Mouse (Mus musculus): ENCODE measurements at regions not wholly inside any gene's neighbourhood (a gene's known extent, or its start where the extent isn't known, plus 50 kb on each side); places are given as distances from the start of the nearest gene placed in this dataset.

DNA sequence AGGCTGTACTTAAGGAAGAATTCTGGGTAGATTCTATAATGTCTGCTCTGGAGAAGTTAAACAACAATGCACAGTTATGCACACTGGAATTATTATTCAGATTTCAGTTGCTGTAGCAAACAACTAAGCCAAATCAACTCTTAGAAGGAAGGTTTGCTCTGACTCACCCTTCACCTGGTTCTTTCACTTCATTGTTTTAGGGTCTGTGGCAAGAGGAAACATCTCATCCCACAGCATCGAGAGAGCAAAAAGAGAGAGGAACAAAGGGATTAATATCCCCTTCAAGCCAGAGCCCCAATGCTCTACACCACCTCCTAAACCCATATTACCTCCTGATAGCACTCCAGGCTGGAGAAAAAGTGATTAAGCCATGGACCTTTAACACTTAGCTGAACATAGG, 373.4 kb upstream of the Meis1 start:
- no peaks in the 10 kb centered on the region for H3K4me1 ChIP-seq
- no peak overlapping the region for H3K9ac ChIP-seq
- 75% methylated on average over 1 of the region's 1 CpGs for WGBS
- no peak overlapping the region for H3K4me2 ChIP-seq
- no peaks in the 10 kb centered on the region for H3K36me3 ChIP-seq
- ATAC-seq (ENCODE audit: insufficient read depth, low FRiP score, low read depth), result no peak
- no peaks in the 10 kb centered on the region for H3K9me3 ChIP-seq
- no peak overlapping the region for H3K27ac ChIP-seq
- H3K27me3 ChIP-seq (replicated peaks), result no peaks in the 10 kb centered on the region
- H3K4me3 ChIP-seq (replicated peaks), result no peak overlapping the region

DNA sequence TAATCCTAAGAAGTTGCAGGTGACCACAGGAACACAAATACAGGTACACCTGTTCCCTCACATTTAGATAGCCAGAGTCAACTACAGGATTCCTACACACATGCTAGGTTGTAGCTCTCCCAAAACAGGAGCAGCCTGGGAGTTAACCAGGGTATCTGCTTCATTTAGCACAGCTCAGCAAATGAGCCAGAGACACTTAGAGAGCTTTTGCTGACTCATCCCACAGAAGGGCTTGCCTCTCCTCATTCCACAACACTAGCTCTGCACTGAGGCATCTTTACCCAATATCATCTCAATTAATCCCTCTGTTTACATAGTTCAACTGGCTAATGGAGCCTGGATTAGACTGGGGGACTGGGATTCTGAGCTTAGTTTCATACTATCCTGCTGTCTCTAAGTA, 375.6 kb upstream of the Meis1 start:
- Histone ChIP-seq H3K9ac (no peak overlapping the region), H3K4me1 (no peaks in the 10 kb centered on the region), H3K27ac (no peak overlapping the region), H3K9me3 (no peaks in the 10 kb centered on the region), H3K27me3 (replicated peaks) (no peaks in the 10 kb centered on the region), H3K4me3 (replicated peaks) (no peak overlapping the region), H3K4me2 (no peak overlapping the region), H3K36me3 (no peaks in the 10 kb centered on the region)
- ATAC-seq (ENCODE audit: insufficient read depth, low FRiP score, low read depth), result no peak

DNA sequence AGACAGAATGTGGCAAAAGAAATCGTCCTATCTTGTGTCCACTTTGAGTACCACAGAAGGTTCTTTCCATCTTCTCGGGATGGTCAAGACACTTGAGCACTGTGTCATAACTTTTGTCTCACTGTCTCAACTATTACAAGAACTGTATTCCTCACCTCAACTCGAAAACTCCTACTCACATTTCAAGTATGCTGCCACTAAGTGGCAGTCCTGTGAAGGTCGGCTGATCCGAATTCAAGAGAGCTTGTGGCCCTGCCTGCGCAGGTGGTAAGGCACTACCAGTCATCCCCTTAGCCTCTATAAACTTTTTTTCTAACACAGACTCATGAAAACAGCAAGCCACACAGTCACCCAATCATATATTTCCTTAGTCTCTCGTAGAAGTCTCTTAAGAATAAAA, 381.6 kb upstream of the Meis1 start:
- Histone ChIP-seq H3K9ac (no peak overlapping the region), H3K27me3 (replicated peaks) (no peaks in the 10 kb centered on the region), H3K27ac (no peak overlapping the region), H3K4me1 (no peaks in the 10 kb centered on the region), H3K4me2 (no peak overlapping the region), H3K36me3 (no peaks in the 10 kb centered on the region), H3K9me3 (no peaks in the 10 kb centered on the region), H3K4me3 (replicated peaks) (no peak overlapping the region)
- ATAC-seq (ENCODE audit: insufficient read depth, low FRiP score, low read depth), result no peak
- WGBS, result 78% methylated on average over 7 of the region's 7 CpGs

DNA sequence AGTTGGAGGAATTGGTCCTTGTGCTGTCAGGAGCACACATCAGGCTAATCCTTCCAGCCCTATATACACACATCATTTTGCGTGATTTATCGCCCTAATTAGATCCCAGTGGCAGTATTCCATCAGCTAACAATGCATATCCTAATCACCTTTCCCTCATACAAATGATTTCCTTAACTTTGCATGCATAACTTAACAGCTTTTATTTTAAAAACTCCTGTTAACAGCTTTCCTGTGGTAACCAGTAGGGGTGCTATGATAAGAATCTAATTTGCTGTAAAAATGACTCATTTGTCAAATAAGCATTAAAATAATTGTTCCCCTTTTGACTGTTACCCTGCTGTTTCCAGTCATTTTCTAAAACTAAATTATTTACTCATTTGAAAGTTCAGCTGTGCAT, 401.4 kb upstream of the Meis1 start:
- Histone ChIP-seq H3K4me3 (replicated peaks) (no peak overlapping the region), H3K27me3 (replicated peaks) (no peaks in the 10 kb centered on the region), H3K9me3 (no peaks in the 10 kb centered on the region), H3K27ac (no peak overlapping the region), H3K4me1 (no peaks in the 10 kb centered on the region), H3K36me3 (no peaks in the 10 kb centered on the region), H3K9ac (no peak overlapping the region), H3K4me2 (no peak overlapping the region)
- ATAC-seq (ENCODE audit: insufficient read depth, low FRiP score, low read depth), result no peak
- 83% methylated on average over 2 of the region's 2 CpGs for WGBS

DNA sequence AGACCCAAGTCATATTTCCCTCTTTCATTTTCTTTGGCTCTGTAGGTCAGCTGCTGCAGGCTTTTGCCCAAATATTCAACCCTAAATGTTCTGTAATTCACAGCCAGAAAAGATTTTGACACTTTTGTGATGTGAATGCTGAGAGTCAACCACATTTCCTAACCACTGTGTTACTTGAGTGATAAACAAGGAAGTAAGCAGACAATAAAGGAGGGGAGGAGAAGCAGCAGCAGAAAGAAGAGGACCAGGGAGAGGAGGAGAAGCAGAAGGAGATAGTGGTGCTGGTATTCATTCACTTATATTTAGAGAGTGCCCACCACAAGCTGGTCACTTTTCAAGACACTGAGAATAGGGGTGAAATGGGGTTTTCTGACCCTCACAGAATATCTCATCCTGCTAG, 404.5 kb upstream of the Meis1 start:
- H3K36me3 ChIP-seq, result no peaks in the 10 kb centered on the region
- no peak for ATAC-seq (ENCODE audit: insufficient read depth, low FRiP score, low read depth)
- H3K4me3 ChIP-seq (replicated peaks), result no peak overlapping the region
- no peak overlapping the region for H3K9ac ChIP-seq
- no peaks in the 10 kb centered on the region for H3K27me3 ChIP-seq (replicated peaks)
- H3K9me3 ChIP-seq, result no peaks in the 10 kb centered on the region
- no peak overlapping the region for H3K4me2 ChIP-seq
- H3K27ac ChIP-seq, result no peak overlapping the region
- no peaks in the 10 kb centered on the region for H3K4me1 ChIP-seq

DNA sequence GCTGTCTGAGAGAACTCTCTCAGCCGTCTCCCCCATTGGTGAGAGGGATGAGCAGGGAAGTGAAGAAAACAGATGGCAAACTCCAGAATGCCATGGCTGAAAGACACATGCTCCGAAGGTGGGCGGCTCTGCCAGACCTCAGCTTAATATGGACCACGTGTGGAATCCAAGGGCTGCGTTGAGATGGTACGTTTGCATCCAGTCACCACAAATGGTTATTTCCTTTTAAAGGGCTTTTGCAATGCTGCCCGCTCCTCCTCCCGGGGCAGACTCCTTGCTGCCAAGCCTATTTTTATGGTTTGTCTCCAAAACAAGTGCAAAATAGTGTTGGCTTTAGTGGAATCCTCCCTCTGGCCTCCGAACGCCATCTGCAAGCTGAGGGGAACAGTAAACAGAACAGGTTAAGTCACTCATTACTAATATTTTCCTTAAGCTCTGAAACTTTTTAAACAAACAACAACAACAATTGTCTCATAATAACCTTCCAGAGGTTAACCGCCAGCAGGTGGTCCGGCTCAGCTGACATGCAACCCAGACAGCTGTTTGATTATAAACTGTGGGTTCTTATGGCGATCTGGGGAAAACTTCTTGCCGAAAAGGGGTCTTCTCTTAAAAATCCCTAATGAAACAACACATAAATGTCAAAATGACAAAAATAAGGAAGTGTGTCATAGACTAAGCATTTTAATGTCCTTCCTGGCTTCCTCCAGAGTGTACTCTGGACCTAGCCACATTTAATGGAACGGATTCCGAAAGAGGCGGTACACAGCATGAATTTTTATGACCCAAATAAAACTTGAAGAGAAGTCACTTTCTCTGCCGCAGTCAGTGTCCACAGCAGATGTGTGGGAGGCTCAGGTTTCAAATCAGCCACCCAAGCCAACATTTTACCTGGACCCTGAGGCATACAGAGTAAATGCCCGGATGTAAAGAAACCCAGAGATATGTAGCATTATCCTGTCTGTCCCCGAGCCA, 405.3 kb upstream of the Meis1 start:
- 45% methylated on average over 20 of the region's 20 CpGs for WGBS
- ATAC-seq (ENCODE audit: insufficient read depth, low FRiP score, low read depth), result no peak
- H3K27ac ChIP-seq, result no peak overlapping the region

DNA sequence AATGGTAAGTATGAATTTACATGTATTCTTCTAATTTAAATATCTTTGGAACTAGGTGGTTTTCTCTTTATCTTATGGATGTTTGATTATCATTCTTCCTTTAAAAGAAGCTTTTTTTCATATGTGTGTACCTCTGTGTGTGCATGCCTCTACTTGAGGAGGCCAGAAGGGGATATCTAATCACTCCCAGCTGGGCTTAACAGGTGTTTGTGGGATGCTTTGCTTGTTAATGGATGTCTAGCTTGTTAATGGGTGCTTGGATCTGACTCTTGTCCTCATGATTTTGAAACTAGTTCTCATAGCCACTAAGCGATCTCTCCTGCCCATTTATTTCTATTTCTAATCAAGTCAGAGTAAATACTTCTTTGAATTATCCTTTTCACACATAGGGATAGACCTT, 408.8 kb upstream of the Meis1 start:
- no peak overlapping the region for H3K9ac ChIP-seq
- no peak overlapping the region for H3K27ac ChIP-seq
- H3K9me3 ChIP-seq, result no peaks in the 10 kb centered on the region
- no peaks in the 10 kb centered on the region for H3K4me1 ChIP-seq
- H3K27me3 ChIP-seq (replicated peaks), result no peaks in the 10 kb centered on the region
- ATAC-seq (ENCODE audit: insufficient read depth, low FRiP score, low read depth), result no peak
- H3K4me2 ChIP-seq, result no peak overlapping the region
- no peaks in the 10 kb centered on the region for H3K36me3 ChIP-seq
- 80% methylated on average over 1 of the region's 1 CpGs for WGBS
- H3K4me3 ChIP-seq (replicated peaks), result no peak overlapping the region

More for the DNA sequence above, 405.3 kb upstream of the Meis1 start:
- Histone ChIP-seq H3K4me3 (replicated peaks) (no peak overlapping the region), H3K4me1 (no peaks in the 10 kb centered on the region), H3K9ac (no peak overlapping the region), H3K36me3 (no peaks in the 10 kb centered on the region), H3K9me3 (no peaks in the 10 kb centered on the region), H3K27me3 (replicated peaks) (no peaks in the 10 kb centered on the region), H3K4me2 (peak overlapping the region; percentile 11; the same call in 1 of the 2 replicates)

DNA sequence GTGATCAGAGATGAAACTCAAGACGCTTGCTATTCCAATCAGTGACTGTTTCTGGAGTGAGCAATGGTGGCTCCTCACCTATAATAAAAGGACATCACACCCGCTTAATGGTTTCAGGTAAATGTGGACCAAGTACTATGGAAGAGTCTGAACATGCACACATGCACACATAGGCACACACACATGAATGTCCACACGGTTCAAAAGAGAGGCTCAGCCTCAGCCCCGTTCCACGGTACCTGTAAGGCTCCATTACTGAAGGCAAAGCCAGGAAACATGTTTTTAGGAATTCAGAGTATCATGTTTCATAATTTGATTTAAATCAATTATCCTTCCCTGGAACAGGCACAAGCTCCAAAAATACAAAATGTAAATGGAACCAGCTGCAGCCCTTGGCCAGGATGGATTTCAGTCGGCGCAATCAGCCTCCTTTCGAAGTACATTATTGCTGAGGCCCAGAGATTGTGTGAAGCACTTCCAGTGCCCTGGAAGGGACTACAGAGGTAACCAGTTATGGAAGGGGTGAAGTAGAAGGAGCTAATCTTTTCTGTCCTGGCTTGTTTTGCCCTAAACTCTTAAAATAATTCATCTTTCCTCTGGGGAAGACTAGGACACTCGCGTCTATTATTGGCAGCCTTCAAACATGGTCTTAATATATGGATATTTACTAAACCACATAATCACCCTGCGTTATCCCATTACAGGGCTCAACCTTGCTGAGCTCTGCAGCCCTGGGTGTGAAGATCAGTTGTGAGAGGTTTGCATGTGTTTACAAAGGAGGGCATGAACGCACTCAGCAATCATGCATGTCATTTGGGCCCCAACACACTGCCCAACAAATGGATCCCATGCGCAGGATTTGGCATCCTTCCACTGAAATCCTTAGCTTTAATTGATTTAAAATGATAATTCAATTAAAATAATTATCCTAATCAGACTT, 415.2 kb upstream of the Meis1 start:
- H3K27me3 ChIP-seq (replicated peaks), result no peaks in the 10 kb centered on the region
- H3K9ac ChIP-seq, result no peak overlapping the region
- H3K9me3 ChIP-seq, result no peaks in the 10 kb centered on the region
- no peak for ATAC-seq (ENCODE audit: insufficient read depth, low FRiP score, low read depth)
- H3K36me3 ChIP-seq, result no peaks in the 10 kb centered on the region
- H3K4me2 ChIP-seq, result no peak overlapping the region
- no peak overlapping the region for H3K27ac ChIP-seq
- H3K4me3 ChIP-seq (replicated peaks), result no peak overlapping the region
- WGBS, result 77% methylated on average over 13 of the region's 13 CpGs
- H3K4me1 ChIP-seq, result no peaks in the 10 kb centered on the region

DNA sequence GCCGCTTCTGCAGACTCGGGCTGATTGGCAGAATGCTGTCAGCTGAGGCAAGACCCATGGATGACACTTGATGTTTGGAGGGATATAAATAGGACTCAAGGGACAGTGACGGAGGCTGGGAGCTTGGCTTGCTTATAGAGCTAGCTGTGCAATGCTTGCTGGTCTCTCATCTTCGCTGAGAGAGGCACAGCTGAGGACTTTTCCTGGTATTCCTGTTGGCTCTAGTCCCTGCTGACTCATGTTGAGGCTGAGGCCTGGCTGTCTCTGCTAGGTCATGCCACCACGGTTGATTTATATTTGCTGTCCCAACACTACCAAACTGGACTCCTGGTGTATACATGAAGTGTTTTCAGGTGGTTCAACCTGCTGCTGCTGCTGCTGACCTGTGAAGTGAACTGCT, 419.6 kb upstream of the Meis1 start:
- Histone ChIP-seq H3K27ac (no peak overlapping the region), H3K4me1 (no peaks in the 10 kb centered on the region), H3K27me3 (replicated peaks) (no peaks in the 10 kb centered on the region), H3K4me2 (no peak overlapping the region), H3K9ac (no peak overlapping the region), H3K9me3 (no peaks in the 10 kb centered on the region), H3K36me3 (no peaks in the 10 kb centered on the region), H3K4me3 (replicated peaks) (no peak overlapping the region)
- 89% methylated on average over 5 of the region's 5 CpGs for WGBS
- no peak for ATAC-seq (ENCODE audit: insufficient read depth, low FRiP score, low read depth)

DNA sequence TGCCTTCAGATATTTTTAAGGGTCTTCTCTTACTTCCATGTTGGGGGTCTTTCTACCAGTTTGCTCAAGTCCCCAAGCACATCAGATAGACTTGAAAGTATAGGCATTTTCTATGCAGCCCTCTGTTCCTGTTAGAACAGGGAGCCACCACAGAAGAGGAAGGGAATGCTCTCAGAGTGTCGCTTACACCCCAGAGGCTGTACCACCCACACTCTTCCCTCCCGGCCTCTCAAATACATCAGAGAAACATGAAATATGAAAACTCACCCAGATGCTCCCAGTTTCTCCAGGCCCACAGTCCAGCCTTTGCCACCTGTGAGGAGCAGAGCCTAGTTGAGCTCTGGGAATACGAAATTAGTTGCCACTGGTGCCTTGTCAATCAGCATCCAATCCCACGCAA, 423.2 kb upstream of the Meis1 start:
- no peaks in the 10 kb centered on the region for H3K9me3 ChIP-seq
- H3K9ac ChIP-seq, result no peak overlapping the region
- no peak for ATAC-seq (ENCODE audit: insufficient read depth, low FRiP score, low read depth)
- no peak overlapping the region for H3K4me3 ChIP-seq (replicated peaks)
- H3K27me3 ChIP-seq (replicated peaks), result no peaks in the 10 kb centered on the region
- no peak overlapping the region for H3K4me2 ChIP-seq
- no peaks in the 10 kb centered on the region for H3K36me3 ChIP-seq
- no peaks in the 10 kb centered on the region for H3K4me1 ChIP-seq
- H3K27ac ChIP-seq, result no peak overlapping the region
- 83% methylated on average over 4 of the region's 4 CpGs for WGBS

DNA sequence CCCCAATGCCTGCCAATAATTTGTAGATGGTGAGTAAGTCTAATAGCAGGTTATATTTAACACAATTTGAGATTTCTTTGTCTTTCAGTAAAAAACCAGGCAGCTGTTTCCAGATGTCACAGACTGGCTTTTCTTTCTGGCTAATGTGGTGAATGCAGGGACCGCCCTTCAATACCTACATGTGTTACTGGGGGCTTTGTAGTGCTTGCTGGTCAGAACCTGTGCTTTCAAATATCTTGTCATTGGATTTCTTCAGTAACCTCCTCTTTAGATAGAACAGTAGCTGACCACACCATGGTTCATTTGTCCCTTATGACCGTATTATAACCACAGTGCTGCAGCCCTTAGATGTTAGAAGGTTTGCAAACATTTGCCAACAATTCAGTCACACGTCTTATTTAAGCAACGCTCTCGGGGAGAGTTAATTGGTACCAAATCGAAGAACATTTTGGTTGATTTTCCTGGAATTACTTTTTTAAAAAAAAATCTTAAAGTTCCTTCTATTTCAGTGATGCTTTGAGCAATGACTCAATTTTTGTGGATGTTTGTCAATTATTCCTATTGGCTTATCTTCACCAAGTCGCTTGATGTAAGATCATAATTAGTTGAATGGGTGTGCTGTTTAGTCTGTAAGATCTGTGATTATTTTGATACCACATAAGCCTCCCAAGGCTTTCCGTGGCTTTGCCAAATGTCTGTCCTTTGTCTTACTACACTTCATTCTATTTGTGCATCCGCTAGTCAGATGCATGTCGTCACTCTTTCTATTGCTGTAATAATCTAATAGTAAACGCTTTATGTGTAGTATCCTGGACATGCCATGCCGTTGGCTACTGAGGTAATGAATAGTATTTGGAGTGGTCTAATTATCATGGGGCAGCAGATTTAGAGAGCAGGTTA, 436.9 kb upstream of the Meis1 start:
- Histone ChIP-seq H3K4me3 (replicated peaks) (no peak overlapping the region), H3K27me3 (replicated peaks) (no peaks in the 10 kb centered on the region), H3K27ac (no peak overlapping the region), H3K36me3 (no peaks in the 10 kb centered on the region), H3K9me3 (no peaks in the 10 kb centered on the region), H3K4me2 (no peak overlapping the region), H3K4me1 (no peaks in the 10 kb centered on the region), H3K9ac (no peak overlapping the region)
- WGBS, result 85% methylated on average over 12 of the region's 12 CpGs
- ATAC-seq (ENCODE audit: insufficient read depth, low FRiP score, low read depth), result no peak

Measured in stomach, embryonic 15.5 days (tissue).